Mouse (Mus musculus) effector memory CD4-positive, alpha-beta T cell, adult 5 months (primary cell): ENCODE measurements around the gene Zfp36l2. TPM values are rescaled to one million over a fixed set of nuclear protein-coding genes. Genes with fewer than 3 reads are reported as not detected.

Source experiments
- polyA plus RNA-seq: library from polyadenylated mRNA; unstranded; fragments of 100-300 nt; shearing (Covaris generic); gene quantifications from one replicate; pipeline ENCODE4 v1.2.1, GENCODE M21; 2017

Gene Zfp36l2
- 852 TPM for polyA plus RNA-seq

DNA sequence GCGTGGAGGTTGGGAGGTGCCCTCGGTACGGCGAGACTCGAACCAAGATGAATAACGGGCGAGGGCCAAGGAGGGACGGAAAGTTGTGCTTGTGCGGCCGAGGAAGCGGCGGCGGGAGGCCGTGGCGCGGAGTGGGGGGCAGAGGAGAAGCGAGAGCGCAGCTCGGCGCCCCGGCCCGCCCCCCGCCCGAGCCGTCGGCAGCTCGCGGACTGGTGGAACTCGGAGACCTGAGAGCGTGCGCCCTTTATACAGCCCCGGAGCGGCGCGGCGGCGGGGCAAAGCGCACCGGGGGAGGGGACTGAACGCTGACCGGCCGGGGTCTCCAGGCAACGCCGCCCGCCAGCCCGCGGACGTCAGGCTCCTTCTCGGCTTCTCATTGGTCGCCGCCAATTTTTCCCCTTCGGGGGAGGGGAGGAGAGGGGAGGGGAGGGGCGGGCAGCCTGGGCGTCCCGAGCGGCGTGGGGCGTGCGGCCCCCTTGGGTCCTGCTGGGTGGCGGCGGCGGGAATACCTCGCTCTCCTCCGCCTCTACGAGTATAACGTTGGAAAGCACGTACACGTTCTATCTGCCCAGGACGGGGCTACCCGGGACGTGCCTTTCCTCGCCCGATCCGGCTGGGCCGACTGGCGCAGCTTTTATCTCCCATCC lies at the start of gene Zfp36l2:
TSS of gene Zfp36l2 (minus strand) at position 221 of the 647 bp plus-strand sequence.

